Mouse (Mus musculus) spleen, adult 12 weeks (tissue): ENCODE results near the gene Lbhd2.

Experiments used
- DNase-seq: peaks from one replicate; pipeline ENCODE4 v3.0.0; 2022; ENCODE audit warnings: low spot score

Lbhd2 gene

GRCm38 (mm10) chr12:111447898-111448760 lies 41.5 kb downstream of the Lbhd2 start:
- no peak for DNase-seq

GRCm38 (mm10) chr12:111448931-111449705 lies 42.5 kb downstream of the Lbhd2 start:
- DNase-seq: no peak

- DNase-seq: no peak
These were observed 43.8 kb downstream of the Lbhd2 start for GRCm38 (mm10) chr12:111450359-111450758.

- no peak for DNase-seq
These were observed 45.0 kb downstream of the Lbhd2 start for GRCm38 (mm10) chr12:111451561-111451960.

- DNase-seq: no peak
These were observed 47.4 kb downstream of the Lbhd2 start for GRCm38 (mm10) chr12:111454021-111454420.

GRCm38 (mm10) chr12:111454543-111455280 lies 48.1 kb downstream of the Lbhd2 start:
- DNase-seq: no peak

GRCm38 (mm10) chr12:111455311-111455846 lies 48.8 kb downstream of the Lbhd2 start:
- DNase-seq: no peak

- DNase-seq: no peak
These were observed 49.3 kb downstream of the Lbhd2 start for GRCm38 (mm10) chr12:111455860-111456259.

- no peak for DNase-seq
These were observed 51.1 kb downstream of the Lbhd2 start for GRCm38 (mm10) chr12:111457742-111458141.
